Mouse (Mus musculus) olfactory bulb, adult 2 months (tissue): ENCODE results near the gene C3.

Source experiments
- CTCF ChIP-seq: fragments of 200-500 bp; IDR thresholded peaks from 2 replicates; pipeline ENCODE4 v1.5.1; 2012; ENCODE audit warnings: low read depth, mild to moderate bottlenecking, low read length, moderate library complexity; ENCODE audit not compliant: insufficient read depth
- POLR2A ChIP-seq: fragments of 200-500 bp; IDR thresholded peaks from 2 replicates; pipeline ENCODE4 v1.6.1; 2012; ENCODE audit warnings: mild to moderate bottlenecking, low read depth, low read length, moderate library complexity; ENCODE audit not compliant: insufficient read depth

DNA sequence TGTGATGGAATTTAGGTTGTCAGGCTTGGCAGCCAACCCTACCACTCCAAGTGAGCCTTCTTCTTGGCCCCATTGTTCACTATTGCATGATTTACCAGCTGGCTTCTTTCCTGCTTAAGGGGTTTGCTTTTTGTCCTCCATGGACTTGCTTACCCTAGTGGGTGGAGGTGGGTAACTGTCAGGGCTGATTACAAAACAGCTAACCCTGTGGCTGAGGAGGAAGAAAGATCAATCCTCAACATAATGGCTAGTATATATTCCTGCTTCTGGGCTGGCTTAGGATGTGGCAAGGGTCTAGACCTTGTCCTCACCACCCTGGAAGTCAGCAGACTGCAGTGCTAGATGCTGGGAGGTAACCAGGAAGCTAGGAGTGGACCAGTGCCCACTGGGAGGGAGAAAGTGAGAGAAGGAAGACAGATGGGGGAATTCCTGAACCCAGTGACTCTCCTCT is 3.4 kb upstream of the C3 start:
- TF ChIP-seq POLR2A (no peak), CTCF (no peak)
